Mouse (Mus musculus) thymus, postnatal 36 days (tissue): ENCODE measurements around the gene Tsx.
"Not testable (repeated sequence)": the region's sequence is repeated elsewhere in the genome, so short reads cannot be mapped to it uniquely, and the experiment has no call there.

Source experiments
- DNase-seq, 2 experiments: peaks; one replicate each; pipeline ENCODE4 v3.0.0; 2022; ENCODE audit warnings: mixed read lengths in 2 of 2

Gene Tsx

DNA sequence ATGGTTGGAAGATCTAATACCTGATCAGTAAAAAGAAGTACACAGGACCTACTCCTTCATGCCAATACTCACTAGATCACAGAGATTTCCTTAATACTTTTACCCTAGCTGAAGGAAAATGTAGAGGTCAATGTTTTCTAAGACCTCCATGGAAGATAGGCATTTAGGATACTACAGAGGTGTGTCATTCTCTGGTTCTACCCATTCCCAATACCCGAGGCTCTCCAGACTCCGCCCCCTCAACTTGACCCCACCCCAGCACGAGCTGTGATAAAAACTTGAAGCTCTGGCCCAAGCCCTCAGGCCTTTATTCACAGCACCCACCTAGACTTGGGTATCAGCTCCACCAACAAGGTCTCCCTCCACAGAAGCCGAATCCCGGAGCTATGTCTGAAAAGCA, at the start of gene Tsx:
Gene Tsx, plus strand, starts transcription at position 301 of the 400 bp plus-strand sequence.
- DNase-seq: no peak

DNA sequence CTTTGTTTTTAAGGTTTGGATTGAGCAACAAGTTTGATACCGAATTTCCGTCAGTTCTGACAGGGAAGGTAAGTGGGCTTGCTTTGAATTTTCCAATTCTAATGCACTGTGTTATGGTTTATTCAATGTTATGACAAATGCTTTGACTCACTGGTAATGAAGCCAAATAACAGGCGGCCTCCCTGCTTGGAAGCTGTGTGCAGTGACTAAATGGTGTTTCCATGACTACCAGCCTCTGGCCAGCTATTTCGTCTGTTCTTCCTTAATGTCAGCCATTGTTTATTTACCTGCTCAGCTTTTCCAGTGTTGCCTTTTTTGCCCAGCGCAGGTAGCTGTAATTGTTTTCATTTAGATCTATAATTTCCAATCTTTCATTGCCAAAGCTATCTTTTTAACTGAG, 48.1 kb upstream of the Tsx start:
- no peak for DNase-seq

DNA sequence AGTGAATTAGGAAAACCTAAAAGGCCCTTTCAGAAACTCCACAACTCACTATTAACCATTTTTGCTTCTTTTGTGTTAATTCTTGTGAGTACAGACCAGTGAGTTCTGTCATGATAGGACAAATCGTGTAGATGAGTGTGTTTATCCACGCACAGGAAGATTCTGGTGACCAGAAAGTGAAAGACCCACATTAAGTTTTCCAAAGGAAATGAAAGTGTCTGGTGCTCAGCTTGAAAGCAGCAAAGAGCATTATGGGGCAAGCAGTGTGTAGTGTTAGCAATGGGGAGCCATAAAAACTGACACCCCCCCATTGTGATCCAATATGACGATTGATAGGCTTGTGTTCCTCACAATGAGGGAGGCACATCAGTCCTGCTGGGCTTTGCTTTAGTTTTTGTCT, 45.6 kb upstream of the Tsx start:
- DNase-seq: no peak

DNA sequence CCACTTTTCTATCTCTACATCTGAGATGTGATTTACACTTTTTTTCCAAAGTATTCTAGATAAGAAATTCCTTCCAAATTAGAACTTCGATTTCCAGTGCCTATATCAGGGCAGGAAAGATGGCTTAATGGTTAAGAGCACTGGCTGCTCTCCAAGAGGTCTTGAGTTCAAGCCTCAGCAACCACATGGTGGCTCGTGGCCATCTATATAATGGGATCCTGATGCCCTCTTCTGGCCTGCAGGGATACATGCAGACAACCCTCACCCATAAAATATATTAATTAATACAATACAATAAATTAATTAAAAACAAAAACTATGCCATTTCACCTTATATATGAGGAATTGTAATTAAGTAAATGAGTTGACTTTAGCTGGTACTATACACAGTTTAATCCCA, 43.0 kb upstream of the Tsx start:
- DNase-seq: no peak

DNA sequence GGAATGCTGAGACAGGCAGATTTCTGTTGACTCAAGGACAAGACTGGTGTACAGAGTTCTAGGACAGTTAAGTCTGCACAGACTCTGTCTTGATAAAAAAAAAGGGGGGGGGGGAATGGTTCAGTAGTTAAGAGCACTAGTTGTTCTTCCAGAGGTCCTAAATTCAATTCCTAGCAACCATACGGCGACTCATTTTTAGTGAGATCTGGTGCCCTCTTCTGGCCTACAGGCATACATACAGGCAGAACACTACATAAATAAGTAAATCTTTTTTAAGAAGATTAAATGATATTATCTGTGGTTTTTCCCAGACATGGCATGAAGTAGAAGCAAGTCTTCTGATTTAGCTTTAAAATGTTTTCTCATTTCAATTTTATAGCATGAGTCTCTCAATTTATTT, 42.6 kb upstream of the Tsx start:
- no peak for DNase-seq

DNA sequence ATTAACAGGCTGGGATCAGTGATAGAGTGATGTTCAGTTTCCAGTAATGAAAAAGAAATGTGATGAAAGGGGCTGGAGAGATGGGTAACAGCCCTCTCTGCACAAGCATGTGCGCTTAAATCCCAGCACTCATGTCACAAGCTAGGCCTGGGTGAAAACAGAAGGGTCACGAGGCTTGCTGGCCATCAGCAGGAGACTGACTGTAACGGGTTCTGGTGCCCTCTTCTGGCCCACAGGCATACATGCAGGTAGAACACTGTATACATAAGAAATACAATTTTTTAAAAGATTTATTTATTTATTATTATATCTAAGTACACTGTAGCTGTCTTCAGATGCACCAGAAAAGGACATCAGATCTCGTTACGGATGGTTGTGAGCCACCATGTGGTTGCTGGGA, 40.0 kb upstream of the Tsx start:
- DNase-seq: no peak

DNA sequence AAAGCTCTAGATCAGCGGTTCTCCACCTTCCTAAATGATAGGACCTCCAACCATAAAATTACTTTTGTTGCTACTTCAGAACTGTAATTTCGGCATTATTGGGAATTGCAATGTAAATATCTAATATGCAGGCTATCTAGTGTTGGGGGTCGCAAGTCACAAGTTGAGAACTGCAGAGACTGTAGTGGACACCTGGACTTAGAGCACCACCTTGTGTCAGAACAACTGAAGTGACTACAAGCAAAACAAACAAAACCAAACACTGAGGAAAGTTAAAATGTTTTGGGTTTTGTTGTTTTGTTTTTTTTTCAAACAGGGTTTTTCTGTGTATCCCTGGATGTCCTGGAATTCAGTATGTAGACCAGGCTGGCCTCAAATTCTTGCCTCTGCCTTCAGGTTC, 29.7 kb upstream of the Tsx start:
- no peak for DNase-seq

DNA sequence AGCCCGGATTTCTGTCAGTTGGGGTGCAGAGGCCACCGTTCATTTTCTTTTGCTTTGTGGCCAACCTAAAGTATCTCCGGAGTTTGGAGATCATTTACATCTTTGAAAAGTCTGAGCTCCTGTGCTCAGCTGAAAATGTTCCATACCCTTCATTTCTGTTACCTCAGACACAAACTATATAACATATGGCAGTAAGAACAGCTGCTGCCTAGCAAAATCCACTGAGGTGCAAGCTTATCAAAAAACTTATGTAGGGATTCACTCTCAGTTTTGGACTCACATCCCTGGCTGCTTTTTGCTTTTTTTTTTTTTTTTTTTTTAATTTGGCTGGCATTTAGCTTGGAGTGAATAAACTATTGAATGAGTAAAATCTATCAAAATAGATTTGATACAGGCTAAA, 26.1 kb upstream of the Tsx start:
- DNase-seq: no peak

DNA sequence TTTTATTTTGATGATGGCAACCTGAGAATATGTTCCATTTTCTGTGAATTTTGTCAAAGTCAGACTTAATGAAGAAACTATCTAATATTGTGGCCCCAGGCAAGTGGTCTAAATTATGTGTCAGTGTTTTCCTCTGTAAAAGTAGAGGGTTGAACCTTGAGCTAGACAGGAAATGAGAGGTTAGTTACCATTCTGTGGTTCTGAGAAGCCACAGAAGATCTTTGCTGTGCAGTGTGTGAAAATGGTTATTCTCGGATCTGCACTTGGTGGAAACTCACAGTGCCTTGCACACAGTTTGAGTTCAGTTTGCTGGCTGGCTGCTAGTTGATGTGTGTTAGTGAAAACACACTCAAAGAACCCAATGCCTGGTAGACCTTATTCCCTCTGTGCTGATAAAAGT, 20.4 kb upstream of the Tsx start:
- no peak for DNase-seq

DNA sequence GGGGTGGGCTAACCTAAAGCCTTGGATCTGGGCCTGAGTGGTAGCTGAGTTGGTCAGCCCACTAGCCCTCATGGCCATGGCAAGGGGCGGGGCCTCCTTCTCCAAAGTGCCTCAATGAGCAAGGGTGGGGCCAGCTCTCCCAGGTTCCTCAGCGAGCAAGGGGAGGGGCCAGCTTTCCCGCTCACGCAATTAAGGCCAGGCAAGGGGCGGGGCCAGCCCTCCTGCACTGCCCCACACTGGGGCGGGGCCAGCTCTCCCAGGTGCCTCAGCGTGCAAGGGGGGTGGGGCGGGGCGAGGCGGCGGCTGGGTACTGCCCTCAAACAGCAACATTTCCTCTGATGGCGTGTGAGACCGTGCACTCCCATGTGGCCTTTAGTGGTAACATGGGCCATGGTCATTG, 9.2 kb upstream of the Tsx start:
- DNase-seq: peak in 1 of 2 experiments; percentile 7

DNA sequence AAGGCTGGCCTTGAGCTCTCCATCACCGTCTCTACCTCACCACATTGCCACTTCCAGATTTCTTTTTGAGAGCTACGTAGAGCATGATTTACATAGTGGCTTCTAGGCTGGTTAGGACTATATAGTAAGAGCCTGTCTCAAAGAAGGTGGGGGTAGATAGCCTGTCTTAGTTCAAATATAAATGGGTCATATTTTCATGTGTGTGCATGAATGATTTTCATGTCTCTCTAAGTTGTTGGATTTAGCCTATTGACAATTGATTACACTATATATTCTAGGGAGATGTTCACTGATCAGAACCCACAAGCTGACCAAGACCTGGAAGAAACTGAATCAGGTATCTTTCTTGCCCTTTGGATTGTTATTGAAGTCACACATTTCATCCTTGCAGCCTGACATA, 7.4 kb downstream of the Tsx start, which contains the start of gene Gm26992:
Gene Gm26992, plus strand, starts transcription at position 301 of the 400 bp plus-strand sequence.
- no peak for DNase-seq

DNA sequence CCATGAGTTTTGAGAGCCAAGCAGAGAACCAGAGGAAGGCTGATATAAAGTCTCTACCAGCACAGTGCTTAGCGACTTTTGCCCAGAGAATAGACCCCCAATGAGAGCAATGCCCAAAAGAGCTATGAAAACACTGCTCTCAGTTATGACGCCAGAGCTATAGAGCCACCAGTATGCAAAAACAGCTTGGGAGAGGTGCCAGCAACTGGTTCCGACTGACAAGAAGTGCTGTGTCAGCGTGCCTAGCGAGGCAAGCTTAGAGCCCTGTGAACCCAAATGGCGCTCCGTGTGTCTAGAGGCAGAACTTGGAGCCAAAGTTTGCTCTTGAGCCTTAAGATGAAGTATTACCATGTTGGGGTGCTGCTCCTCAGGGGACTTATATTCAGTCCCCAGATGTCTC, 13.4 kb downstream of the Tsx start:
- DNase-seq: no peak

DNA sequence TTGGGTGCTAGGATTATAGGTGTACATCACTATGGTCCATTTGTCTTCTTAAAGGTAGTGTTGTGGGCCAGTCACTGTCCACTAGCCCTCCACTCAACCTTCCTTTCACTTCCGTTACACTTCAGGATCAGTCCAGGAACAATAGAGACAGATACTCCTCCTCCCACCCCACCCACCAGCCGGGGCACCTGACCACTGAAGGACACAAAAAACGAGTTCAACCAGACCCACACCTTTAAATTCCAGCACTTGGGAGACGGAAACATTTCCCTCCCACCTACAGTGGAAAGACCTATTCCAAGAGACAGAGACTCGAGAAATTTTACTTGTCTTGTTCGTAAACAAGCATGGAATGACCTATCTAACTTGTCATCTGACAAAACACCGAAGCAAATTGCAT, 18.0 kb downstream of the Tsx start:
- no peak for DNase-seq

DNA sequence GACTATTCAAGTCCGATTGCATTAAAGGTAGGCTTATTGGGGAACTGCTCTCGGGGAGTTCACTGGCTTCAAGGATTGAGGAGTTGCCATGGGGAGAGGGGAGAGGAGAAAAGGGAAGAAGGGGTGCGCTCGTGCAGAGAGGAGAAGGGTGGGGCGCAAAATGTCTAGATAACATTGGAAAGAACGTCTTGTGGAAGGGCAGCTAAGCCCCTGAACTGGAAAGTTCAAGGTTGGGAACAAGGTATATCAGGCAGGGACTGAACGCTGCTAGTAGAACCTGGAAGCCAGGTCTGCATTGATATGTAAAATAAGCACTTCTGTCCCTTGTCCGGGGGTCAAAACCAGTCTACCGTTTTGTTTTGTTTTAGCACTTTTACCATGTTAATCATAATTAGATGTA, 23.8 kb downstream of the Tsx start:
- no peak for DNase-seq

DNA sequence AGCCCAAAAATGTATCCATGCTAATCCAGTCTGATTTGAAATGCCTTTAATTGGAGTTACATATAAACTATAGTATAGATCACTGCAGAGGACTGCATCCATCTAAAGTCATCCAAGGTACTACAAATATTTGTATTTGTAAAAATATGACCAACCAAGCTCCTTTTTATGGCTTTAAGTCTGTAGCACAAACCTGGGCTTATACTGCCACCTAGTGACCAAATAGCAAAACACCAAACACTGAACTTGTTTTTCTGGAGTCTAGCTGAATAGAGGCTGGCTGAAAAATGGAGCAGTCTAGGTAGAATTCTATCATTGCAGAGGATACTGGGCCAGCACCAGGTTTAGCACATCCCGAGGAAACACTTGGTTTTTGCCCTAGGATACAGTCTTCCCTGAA, 26.5 kb downstream of the Tsx start:
- DNase-seq: no peak

DNA sequence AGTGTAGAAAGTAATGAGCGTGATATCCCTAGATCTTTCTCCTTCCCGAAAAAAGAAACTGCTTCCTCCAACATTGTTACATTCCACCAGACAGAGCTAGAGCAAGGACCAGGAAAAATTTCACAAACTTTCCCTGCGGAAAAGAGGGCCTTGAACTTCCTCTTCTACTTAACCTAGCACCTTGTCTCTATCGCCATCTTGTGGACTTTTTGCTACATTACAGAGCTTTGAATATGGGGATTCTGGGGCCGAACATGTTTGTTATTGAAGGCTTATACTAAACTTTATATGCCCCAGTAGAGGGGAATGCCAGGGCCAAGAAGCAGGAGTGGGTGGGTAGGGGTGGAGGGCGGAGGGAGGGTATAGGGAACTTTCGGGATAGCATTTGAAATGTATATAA, 29.5 kb downstream of the Tsx start:
- peak in 1 of 2 experiments; percentile 1 for DNase-seq

DNA sequence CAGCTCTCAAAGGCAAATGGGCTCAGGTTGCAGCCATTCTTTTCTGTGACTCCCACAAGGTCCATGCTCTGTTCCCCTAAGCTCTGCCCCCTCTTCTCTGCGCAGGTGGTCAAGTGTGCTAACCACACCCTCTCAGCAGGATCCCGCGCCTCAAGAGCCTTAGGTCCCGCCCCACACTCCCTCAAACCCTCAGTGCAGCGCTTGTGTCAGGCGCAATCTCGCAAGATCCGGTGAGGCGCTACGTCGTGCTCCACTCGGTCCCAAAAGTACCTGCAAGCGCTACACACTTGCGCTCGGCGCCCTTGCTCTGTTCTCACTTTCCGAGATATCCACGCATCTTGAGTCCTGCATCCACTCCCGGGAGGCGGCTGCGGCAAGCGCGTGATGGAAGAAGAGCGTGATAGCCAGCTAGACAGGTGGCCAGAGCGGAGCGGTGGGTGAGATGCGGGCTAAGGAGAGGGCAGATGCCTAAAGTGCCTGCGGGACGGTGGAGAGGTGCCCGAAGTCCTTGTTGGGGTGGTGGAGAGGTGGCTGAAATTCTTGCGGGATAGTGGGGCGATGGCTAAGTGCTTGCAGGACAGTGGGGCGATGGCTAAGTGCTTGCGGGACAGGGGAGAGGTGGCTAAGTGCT, 33.4 kb downstream of the Tsx start:
- peak; percentile 14 to 54 for DNase-seq

DNA sequence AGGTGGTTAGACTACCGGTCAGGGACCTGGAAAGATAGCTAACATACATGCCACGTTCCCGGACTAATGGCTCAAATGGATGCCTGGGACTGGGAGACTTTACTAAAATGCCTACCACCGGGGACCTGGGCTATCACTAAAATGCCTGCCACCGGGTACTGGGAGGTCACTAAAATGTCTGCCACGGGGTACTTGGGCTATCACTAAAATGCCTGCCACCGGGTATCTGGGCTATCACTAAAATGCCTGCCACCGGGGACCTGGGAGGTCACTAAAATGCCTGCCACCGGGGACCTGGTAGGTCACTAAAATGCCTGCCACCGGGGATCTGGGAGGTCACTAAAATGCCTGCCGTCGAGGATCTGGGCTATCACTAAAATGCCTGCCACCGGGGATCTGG, 34.2 kb downstream of the Tsx start:
- DNase-seq: not testable (repeated sequence)

DNA sequence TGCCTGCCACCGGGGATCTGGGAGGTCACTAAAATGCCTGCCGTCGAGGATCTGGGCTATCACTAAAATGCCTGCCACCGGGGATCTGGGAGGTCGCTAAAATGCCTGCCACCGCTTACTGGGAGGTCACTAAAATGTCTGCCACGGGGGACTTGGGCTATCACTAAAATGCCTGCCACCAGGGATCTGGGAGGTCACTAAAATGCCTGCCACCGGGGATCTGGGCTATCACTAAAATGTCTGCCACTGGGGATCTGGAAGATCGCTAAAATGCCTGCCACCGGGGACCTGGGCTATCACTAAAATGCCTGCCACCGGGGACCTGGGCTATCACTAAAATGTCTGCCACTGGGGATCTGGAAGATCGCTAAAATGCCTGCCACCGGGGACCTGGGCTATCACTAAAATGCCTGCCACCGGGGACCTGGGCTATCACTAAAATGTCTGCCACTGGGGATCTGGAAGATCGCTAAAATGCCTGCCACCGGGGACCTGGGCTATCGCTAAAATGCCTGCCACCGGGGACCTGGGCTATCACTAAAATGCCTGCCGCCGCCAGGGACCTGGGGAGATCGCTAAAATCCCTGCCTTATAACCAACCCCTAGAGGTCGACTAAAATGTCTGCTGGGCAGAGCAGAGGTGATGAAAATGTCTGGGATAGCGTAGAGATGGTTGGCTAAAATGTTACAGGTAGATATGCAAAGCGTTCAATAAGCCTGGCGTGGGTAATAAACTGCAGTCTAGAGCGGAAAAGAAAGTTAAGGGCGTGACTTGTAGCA, 34.9 kb downstream of the Tsx start:
- not testable (repeated sequence) for DNase-seq

DNA sequence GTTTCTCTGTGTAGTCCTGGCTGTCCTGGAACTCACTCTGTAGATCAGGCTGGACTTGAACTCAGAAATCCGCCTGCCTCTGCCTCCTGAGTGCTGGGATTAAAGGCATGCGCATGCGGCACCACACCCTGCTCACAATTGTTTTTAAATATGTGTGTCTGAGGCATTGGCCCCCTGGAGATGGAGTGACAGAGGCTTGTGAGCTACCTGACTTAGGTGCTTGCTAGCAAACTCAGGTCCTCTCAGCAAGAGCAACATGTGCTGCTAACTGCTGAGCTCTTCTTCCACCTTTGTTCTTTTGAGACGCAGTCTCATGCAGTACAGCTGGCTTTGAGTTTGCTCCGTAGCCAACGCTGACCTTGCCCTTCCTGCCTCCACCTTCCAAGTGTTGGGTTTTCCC, 38.5 kb downstream of the Tsx start:
- DNase-seq: no peak

DNA sequence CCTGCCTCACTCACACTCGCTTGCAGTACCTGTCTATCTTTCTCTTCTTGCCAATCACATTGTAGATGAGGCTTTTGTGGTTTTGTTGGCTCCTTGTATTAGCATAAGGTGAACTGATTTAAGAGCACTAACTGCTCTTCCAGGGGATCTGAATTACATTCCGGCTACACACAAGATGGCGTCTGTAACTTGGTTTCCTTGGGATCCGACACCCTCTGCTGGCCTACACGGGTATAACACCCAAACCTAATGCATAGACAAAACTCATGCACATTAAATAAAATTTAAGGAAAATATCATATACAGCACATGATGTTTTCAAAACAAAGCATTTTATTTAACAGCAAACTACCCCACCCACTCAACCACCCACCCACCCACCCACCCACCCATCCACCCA, 45.8 kb downstream of the Tsx start:
- peak in 1 of 2 experiments; percentile 15 for DNase-seq

DNA sequence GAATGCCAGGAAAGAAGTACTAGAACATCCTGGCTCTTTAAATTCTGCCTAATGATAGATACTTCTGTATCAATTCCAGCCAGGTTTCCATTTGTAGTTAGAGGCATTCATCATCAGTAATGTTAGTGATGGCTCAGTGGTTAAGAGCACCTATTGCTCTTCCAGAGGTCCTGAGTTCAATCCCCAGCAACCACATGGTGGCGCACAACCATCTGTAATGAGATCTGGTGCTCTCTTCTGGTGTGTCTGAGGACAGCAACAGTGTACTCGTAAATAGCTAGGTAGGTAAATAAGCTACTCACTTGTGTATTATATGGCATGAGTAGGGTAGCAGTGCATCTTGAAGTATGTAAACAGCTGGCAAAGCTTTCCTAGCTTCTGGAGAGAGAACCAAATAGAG, 54.7 kb downstream of the Tsx start:
- DNase-seq: peak in 1 of 2 experiments; percentile 15

DNA sequence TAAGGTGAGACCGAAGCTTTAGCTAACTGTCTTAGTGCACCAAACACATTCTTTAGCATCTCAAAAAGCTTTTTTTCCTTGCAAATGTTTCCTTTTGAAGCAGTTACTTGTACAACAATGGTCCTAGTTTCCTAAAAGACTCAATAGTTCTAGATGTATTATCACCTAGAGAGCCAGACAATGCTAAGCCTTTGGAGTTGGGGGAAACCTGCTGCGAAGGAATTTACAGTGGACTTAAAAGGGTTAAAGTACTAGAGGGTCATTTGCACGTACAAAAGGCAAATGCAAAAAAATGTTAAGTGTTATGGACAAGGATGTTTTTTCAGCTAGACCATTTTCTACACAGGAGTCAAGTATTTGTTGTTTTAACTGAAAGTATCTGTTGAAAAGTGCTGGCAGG, 58.1 kb downstream of the Tsx start:
- DNase-seq: no peak
